Mouse (Mus musculus): ENCODE measurements around the gene Kdelr3.

Gene Kdelr3

DNA sequence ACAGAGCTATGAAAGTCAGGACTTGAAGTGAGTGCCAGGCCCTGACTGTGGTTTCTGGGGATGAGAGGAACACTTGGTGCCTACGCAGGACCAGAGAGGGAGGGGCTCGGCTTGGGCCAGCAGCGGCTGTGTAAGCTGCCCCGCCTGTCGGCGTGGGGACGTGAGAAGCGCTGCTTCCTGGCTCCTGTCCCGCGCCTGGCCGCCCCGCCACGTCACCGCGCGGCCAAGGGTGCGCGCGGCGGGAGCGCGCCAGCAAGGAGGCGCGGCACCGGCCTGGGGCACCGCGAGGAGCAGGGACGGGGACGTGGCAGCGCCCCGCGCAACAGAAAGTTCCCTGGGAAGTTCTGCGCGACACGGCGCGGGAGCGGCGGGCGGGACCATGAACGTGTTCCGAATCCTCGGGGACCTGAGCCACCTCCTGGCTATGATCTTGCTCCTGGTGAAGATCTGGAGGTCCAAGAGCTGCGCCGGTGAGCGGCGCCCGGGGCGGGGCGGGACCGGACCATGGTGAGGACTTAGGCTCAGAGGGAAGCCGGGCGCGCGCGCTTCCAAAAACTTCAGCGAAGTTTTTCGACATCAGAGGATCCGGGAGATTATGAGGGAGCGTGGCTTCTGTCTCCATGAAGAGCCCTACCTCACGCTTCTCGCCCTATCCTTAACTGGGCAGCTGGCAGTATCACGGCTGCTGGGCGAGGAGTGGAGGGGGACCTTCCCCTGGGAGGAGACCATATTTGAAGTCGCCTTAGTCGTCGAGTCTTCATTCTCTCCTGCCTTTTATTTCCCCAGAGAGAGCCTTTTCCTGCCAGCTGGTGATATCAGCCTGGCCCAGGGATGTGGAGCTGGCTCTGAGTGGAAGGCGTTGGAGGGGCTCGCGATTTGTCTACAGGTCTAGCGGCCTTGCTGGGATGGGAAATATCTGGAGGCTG lies at the start of gene Kdelr3:
Gene Kdelr3, plus strand, starts transcription at position 241 of the 926 bp plus-strand sequence.
- peak; percentile 57 to 68 for DNase-seq (ENCODE audit: low spot score in 2 of 2)

DNA sequence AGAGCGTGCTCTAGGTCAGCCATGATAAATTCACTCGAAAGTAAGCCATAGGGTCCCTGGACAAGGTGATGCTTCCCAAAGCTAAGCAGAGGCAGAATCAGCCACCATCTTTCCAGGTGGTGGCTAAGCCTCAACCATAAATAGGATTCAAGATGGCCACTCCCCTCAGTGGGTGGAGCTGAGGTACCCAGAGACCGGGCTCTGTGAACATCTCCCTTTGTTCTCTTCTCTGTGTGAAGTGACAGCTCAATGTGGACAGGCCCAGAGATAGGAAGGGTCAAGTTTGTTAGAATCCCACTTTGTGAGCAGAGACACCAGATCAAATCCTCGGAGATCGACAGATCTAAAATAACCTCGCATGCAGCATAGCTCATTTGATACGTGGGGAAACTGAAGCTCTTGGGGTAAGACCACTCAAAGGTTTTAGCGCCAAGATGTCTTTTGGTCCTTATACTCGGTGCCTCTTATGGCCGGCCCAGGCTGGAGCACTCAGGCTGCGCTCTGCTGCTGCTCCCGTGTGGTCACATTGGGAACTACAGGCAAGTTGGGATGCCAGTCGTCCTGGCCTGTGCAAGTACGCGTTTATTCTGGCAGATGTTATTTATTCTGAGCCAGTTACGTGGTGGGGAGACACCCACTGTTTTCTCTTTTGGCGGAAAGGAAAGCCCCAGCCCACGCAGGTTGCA lies 49.5 kb upstream of the Kdelr3 start:
- DNase-seq (ENCODE audit: low spot score in 2 of 2): peak; percentile 74 to 85

DNA sequence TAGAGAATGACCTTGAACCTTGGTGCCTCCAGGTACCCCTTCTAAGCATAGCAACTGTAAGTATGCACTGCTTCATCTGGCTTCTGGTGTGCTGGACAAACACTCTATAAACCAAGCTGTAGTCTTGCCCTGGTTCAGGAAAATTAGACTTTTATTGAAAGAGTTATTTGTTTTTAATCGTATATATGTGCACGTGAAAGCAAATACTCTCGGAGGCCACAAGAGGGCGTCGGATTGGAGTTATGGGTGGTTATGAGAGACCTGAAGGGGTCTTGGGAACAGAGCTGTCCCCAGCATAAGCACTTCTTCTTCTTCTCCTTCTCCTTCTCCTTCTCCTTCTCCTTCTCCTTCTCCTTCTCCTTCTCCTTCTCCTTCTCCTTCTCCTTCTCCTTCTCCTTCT lies 46.6 kb upstream of the Kdelr3 start:
- DNase-seq (ENCODE audit: low spot score in 2 of 2): no peak

DNA sequence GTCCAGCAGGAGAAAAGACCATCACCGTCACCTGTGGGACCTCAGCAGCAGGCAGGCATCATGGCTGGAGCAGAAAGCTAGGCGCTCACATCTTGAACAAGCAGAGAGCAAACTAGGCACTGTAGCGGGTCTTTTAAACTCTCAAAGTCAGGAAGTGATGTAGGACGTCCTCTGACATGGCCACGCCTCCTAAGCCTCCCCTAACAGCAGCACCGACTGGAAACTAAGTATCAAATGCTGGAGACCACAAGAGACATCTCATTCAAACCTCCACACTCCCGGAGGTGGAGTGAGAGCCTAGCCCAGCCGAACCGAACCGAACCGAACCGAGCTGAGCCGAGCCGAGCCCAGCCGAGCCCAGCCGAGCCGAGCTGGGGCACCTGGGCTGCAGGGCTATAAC lies 45.6 kb upstream of the Kdelr3 start:
- no peak for DNase-seq (ENCODE audit: low spot score in 2 of 2)

DNA sequence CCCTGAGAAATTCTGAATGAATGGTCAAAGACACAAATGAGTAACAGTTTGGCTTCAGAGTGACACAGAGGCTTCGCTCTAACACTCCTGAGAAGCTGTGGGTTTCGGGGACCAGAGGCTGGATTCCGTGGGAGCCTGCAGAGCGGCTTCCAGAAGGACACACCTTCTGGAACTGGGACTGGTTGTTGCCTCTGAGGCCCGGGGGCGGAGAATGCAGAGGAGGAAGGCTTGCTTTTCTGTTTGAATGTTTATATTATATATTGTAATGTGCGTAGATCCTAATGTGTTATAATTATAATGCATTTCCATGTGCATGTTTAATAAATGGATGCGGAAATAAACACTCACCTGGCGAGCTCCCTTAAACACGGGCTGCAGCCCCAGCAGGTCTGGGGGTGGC lies 45.1 kb upstream of the Kdelr3 start:
- no peak for DNase-seq (ENCODE audit: low spot score in 2 of 2)

DNA sequence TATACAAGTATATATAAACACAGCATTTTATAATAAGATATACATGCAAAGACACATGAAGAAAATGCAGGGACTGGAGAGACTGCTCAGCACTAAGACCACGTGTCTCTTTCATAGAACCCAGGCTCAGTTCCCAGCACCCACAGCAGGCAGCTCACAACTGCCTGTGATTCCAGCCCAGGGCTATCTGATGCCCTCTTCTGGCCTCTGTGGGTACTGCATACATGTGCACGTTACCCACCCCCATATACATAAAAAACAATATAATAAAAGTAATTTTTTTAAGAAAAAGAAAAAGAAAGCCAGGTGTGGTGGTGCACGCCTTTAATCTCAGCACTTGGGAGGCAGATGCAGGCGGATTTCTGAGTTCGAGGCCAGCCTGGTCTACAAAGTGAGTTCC lies 43.2 kb upstream of the Kdelr3 start:
- no peak for DNase-seq (ENCODE audit: low spot score in 2 of 2)

DNA sequence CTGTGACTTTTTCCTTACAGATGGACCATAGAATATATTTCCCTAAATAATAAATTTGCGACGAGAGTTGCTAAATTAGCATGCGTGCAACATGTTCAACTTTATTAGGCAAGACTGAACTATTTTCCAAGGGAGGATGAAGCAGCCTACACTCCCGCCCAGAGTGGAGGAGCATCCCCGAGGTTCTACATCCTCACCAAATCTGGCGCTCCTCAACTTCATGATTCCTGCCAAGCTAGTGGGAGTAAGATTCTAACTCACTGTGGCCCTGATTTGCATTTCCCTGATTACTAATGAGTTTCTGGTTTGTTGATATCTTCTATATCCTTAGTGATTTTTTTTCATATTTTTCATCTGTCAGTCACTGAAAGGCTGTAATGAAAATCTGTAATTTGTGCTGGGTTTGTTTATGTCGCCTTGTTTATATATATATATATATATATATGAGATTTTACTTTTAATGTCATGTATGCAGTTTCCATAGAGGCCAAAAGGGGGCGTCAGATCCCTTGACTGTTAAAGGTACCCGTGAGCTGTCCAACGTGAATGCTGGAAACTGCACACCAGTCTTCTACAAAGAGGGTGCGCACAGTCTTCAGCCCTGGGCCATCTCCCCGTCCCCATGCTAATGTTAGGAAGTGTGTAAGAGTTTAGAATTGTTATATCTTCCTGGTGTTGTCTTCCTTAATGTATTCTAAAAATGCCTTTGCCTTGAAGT lies 42.4 kb upstream of the Kdelr3 start:
- no peak for DNase-seq (ENCODE audit: low spot score in 2 of 2)

DNA sequence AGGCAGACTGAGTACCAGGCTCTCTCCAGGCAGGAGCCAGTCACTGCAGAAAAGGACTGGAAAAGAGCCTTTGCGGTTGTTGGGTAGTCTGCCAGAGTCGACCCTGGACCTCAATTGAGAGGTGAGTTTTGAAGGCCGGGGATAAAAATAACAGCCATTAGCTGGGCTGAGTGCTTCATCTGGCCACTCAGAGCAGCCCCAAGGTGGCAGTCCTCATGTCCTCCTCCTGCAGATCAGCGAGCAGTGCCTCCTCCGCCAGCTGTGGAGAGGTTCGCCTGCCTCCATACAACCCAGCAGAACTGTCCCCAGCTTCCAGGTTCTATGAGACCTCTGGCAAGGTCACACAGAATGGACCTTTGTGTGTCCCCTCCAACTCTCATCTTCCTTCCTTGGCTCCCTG lies 39.0 kb upstream of the Kdelr3 start:
- no peak for DNase-seq (ENCODE audit: low spot score in 2 of 2)

DNA sequence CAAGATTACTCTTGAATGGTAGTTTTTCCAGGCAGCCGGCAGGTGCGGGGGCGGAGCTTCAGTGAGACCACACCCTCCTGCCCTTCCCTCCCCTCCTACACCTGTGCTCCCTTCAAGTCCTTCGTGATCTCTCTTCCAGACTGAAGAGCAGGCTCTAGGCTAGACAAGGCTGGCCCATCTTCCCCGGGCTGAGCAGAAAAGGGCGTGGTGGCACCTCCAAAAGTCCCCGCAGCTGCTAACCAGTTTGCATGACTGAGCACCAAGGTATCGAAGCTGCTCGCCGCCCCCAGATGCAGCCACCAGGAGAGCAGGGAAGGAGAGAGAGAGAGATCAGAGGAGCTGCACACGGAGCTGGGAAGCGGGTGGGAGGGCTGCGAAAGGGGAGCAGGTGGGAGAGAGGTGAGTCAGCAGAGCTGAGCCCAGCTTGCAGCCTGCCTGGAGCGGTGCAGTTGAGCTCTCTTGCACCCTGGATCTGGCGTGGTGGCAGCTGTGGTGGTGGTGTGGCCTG lies 35.0 kb upstream of the Kdelr3 start:
- no peak for DNase-seq (ENCODE audit: low spot score in 2 of 2)

DNA sequence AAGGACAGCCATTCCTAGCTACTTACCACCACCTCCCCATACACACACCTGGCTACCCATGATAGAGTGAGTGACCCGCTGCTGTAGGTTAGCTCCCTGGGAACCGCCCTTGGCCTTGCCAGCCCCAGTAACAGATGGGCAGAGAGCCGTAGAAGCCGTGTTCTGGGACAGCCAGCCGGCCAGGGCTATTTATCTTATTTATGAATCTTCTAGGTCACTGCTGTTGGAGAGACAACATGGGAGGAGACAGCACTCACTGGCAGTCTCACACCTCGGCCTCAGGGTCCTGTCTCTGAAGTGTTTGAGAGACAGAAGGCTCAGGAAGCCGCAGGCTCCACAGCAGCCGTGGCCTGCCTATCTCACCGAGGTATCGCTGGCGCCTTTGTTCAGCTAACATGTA lies 26.7 kb upstream of the Kdelr3 start:
- DNase-seq (ENCODE audit: low spot score in 2 of 2): no peak

DNA sequence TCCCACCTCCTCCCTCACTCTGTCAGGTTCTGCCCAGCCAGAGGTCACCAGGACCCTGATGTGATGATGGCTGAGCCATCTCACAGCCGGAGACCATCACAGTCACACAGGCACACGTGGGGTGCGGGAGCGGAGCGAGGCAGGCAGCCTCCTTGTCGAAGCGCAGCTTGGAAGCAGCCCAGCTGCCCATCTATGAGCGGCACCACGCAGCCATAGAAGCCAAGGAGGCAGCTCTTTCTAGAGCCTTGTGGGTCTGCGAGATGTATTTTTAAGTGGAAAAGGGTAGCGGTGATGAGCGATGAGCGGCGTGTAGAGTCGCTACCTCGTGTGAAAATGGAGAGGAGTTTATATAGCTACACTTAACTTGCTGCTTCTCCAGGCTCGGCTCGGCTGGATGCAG lies 22.7 kb upstream of the Kdelr3 start:
- no peak for DNase-seq (ENCODE audit: low spot score in 2 of 2)

DNA sequence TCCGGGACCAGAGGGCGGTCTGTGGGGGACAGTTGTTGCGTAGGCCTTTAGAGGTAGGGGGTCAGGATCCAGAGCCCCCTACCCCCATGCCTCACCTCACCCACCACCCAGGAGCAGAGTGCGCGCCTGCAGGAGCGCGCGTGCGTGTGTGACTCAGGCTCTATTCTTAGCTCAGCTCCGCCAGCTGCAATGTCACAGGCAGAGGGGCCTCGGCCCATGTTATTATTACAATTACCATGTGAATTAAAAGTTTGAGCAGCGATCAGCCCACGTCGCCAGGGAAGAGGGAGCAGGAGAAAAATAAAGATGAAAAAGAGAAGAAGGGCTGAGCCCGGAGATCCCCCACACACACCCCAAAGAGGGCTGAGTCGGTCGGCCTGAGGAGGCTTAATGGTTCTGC lies 16.1 kb upstream of the Kdelr3 start:
- no peak for DNase-seq (ENCODE audit: low spot score in 2 of 2)

DNA sequence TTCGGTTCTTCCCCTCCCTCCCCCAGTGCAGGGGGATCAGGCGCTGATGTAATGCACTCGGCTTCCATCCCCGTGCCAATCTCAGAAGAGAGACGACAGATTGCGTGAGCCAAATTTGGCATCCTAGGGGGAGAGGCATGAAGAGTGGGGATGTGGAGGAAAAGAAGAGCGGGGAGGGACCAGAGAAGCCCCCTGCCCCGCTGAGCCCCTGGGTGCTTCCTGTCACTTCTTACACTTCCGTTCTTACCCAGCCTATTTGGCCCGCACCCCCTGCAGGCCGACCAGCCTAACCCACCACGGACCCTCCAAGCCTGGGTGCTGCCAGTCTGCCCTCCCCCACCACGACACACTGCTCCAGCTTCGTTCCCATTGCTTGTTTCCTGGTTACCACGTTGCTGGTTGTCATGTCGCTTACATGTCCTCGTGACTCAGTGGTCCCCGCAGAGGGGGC lies 13.3 kb upstream of the Kdelr3 start:
- DNase-seq (ENCODE audit: low spot score in 2 of 2): no peak

DNA sequence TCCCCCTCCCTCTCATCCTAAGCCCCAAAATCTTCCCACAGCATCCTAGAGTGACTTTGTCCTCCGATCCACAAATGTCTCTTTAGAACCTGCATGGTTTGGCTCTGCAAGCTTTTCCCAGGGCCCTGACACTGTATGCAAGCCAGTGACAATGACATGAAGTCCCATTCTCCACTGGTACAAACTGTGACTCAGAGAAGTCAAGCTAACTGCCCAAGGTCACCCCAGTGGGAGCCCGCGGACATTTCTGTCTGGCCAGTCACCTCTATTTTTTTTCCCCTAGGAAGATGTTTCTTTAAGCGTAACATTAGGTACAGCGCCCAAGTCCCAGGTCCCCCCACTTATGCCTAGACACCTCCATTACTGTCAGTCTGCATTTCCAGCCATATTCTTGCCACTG lies 12.8 kb upstream of the Kdelr3 start:
- no peak for DNase-seq (ENCODE audit: low spot score in 2 of 2)

DNA sequence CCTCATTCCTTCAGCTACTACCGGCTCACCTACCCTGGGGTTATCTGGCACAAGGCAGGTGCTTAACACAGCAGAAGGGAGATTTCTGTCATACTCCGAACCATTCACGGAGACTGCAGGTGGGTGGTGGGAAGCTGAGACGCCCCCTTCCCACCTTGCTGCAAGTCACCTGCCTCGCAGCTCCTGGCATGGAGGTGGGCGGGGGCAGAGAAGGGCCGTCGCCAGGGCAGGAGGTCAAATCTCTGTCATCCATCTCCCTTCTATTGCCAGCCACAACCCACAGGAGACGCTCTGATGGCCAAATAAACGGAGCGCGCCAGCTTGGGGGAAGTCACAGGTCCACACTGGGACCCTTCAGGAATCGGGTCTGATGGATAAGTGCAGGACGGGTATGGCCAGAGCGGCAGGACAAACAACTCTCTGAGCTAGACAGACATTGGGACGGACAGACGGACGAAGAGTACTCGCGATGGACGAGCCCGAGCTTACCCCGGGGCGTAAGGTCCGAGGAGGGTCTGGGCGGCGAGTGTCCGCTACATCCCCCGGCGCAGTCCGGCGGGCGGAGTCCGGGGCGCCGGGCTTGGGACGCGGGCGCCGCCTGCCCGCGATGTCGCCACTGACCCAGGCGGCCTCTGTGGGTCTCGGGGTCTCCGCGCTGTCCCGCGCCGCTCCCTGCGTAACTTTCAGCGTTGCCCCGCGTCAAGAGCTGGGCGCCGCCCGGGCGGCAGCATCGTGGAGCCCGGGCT lies 11.3 kb upstream of the Kdelr3 start, which contains the start of gene Kcnj4:
Gene Kcnj4, minus strand, starts transcription at position 535 of the 746 bp plus-strand sequence.
- DNase-seq (ENCODE audit: low spot score in 2 of 2): peak in 1 of 2 experiments; percentile 24

DNA sequence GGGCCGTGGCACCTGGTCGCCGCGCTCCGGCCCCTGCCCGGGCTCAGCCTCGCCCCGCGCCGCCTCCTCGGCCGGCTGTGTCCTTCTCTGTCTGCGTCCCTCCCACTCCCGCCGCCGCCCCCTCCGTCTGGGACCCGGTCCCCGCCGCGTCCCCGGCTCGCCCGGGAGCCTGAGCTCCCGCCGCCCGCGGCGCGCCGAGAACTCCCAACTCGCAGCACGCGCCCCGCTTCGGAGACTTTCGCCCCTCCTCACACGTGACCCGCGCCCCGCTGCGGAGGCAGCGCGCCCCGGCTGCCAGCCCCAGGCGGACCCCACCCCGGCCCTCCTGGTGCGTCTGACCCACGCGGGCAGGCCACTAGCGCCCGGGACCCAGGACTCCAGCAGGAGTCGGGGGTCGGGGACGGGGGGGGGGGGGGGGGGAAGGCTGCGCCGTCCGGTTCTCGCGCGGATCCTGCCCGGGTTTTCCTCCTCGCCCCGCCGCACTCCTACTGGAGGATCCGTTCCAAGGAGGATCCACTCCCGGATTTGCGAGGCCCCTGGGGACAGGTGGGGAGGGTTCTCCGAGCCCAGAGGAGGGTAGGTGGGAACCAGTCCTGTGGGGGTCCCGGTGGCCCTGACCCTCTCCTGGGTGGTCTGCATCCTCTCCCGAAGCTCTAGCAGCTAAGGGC lies 10.5 kb upstream of the Kdelr3 start:
- DNase-seq (ENCODE audit: low spot score in 2 of 2): peak in 1 of 2 experiments; percentile 49

DNA sequence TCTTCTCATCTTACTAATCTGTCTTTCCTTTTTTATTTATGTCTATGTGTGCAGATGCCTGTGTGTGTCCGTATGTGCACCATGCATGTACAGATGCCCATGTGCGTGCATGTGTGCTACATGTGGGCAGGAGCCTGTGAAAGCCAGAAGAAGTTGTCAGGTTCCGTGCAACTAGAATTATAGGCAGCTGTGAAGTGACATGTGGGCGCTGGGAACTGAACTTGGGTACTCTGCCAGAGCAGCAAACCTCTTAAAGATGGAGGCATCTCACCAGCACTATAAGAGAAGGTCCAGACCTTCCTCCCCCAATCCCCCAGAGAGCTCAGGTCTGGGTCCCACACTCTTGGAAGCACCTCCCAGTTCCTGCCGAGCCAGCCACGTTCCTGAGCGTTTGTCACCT lies 9.8 kb upstream of the Kdelr3 start:
- no peak for DNase-seq (ENCODE audit: low spot score in 2 of 2)

DNA sequence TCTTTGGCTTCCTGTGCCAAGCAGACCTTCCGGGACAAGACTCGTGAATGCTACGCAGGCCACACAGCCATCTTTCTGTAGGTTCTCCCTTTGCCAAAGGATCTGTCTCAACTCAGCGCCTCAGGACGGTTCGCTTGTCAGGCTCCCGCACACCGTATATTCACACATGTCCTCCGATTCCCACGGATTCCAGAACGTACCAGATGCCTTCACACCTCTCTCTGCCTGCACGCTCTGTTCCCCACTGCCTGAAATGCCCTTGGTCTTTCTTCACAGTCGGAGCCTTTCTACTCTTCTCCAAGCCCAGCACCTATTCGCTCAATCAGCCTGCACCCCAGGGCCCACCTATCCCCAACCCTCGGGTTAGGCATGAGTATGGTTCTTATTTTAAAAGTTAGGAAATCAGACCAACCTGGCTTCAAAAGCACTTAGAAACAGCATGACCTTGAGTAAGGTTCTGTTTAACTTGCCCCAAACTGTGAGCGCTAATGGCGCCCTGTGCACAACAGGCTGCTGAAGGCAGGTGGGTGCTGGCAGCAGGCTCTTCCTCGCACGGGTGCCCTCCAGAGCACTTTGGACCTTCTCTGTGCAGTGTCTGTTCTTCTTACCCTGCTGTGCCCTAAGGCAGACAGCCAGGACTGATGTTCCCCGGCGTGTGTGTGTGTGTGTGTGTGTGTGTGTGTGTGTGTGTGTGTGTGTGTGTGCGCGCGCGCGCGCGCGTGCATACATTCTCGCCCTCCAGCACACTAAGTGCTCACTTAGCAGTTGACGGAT lies 9.0 kb upstream of the Kdelr3 start:
- no peak for DNase-seq (ENCODE audit: low spot score in 2 of 2)

DNA sequence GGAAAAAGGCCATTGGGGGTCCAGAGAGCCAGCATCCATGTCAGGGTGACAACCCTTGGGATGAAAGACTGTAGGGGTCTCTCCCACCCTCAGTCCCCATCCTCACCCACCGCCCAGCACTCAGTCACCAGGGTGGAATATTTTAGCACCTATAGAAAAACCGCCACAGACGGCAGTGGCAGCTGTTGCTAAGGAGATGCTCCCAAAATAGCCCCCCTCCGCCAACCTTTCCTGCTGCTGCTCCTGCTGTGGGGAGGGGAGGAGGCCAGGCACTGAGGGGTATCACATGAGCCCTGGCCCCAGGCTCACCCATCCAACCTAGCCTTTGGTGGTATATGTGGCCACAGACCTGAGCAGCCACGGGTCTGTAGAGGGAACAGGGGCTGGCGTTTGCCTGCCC lies 6.2 kb upstream of the Kdelr3 start:
- no peak for DNase-seq (ENCODE audit: low spot score in 2 of 2)

DNA sequence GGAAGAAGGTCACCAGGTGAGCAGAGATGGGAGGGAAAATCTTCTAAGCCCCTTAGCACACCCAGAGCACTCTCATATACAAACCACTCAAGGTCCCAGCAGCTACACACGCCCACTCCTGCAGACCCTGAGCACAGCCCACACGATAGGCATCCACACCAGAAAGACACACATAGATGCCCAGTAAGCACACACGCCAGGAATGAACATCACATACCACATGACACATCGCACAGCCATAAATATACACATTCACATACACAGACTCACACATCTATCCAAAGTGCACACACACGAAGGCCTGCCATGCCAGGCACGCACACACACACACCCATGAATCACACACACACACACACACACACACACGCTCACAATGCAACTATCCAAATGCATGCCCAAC lies 5.8 kb upstream of the Kdelr3 start:
- no peak for DNase-seq (ENCODE audit: low spot score in 2 of 2)

Measured in urinary bladder, adult 18-20 months (tissue).